Mouse (Mus musculus): ENCODE results near the gene Olfr412. TPM values are rescaled to one million over a fixed set of nuclear protein-coding genes. Genes with fewer than 3 reads are reported as not detected.

The Olfr412 gene
- total RNA-seq, 2 experiments from 2014 or later, result not detected

DNA sequence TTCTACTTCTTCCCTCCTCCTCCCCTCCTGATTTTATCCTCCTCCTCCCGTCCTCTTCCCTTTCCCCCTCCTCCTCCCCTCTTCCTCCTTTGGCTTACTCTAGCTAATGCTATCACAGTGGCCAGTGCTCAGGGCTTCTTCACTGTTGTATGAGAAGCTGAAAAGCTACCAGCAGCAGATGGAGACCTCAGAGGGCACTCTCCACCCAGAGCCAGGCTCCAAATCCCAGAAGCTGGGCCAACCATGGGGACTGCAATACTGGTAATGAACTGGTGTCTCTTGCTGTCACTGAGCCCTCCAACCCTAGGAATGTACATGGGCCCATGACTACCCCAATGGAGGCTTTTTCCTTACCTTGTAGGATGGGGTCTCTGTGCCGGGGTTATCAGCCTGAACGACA is 50.1 kb downstream of the Olfr412 start:
- no peak for ATAC-seq (replicated peaks; ENCODE audit: low FRiP score, low TSS enrichment, poor library complexity, severe bottlenecking)

DNA sequence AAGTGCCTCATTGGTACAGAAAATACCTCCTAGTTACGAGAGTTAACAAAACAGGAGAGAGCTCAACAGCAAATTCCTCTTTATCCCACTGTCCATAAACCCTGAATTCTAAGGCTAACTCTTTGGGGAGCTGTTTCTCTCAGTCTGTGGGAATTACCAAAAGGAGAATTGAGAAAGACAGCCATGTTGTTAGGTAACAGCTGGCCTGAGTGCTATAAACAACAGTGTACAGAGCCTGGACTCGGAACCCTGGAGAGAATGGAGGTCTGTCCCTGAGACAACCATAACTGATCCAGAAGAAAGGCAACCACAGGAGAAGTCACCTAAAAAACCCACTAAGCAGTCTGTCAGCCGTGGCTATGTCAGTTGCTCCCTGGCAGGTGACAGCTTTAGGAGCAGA is 50.6 kb downstream of the Olfr412 start:
- no peak for ATAC-seq (replicated peaks; ENCODE audit: low FRiP score, low TSS enrichment, poor library complexity, severe bottlenecking)

GRCm38 (mm10) chr11:74413449-74413972 is 51.6 kb downstream of the Olfr412 start:
- no peak for ATAC-seq (replicated peaks; ENCODE audit: low FRiP score, low TSS enrichment, poor library complexity, severe bottlenecking)

DNA sequence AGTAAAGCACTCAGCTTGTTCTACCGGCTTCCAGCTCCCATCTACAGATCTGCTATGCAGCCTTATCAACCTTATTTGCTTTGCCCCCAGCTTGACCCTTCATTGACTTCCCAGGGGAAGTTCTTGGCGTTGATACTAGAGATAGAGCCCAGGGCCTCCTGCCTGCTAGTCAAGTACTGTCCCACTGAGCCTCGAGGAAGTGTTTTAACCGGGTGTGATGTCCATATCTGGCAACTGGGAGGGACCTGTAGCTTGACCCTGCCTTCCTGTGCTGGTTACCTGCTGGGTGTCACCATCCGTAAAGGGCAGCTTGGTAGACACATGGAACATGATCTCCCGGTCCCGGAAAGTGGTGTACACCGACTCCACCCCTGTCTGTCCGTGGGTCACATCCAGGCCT is 52.2 kb downstream of the Olfr412 start:
- no peak for ATAC-seq (replicated peaks; ENCODE audit: low FRiP score, low TSS enrichment, poor library complexity, severe bottlenecking)

- ATAC-seq (replicated peaks; ENCODE audit: low FRiP score, low TSS enrichment, poor library complexity, severe bottlenecking), result no peak
These were observed 53.9 kb downstream of the Olfr412 start for GRCm38 (mm10) chr11:74415736-74416135.

Other genes starting within 250 kb of the Olfr412 start
- not detected in 2 replicates for gene Olfr401, start 248.4 kb upstream of the Olfr412 start, total RNA-seq (2014; fragmentation: Nextera tagmentation)
- gene Olfr401, start 248.4 kb upstream of the Olfr412 start, total RNA-seq (2017), result not detected in 2 replicates
- gene Olfr402, start 208.5 kb upstream of the Olfr412 start, total RNA-seq (2014; fragmentation: Nextera tagmentation), result not detected in 2 replicates
- gene Olfr402, start 208.5 kb upstream of the Olfr412 start, total RNA-seq (2017), result not detected in 2 replicates
- gene Olfr403, start 175.8 kb upstream of the Olfr412 start, total RNA-seq (2014; fragmentation: Nextera tagmentation), result not detected in 2 replicates
- not detected in 2 replicates for gene Olfr403, start 175.8 kb upstream of the Olfr412 start, total RNA-seq (2017)
- gene Olfr43, start 150.7 kb upstream of the Olfr412 start, total RNA-seq (2014; fragmentation: Nextera tagmentation), result not detected in 2 replicates
- not detected in 2 replicates for gene Olfr43, start 150.7 kb upstream of the Olfr412 start, total RNA-seq (2017)
- not detected in 2 replicates for gene Olfr406, start 102.3 kb upstream of the Olfr412 start, total RNA-seq (2014; fragmentation: Nextera tagmentation)
- gene Olfr406, start 102.3 kb upstream of the Olfr412 start, total RNA-seq (2017), result not detected in 2 replicates
- not detected in 2 replicates for gene Olfr59, start 78.3 kb upstream of the Olfr412 start, total RNA-seq (2014; fragmentation: Nextera tagmentation)
- not detected in 2 replicates for gene Olfr59, start 78.3 kb upstream of the Olfr412 start, total RNA-seq (2017)
- gene Olfr410, start 24.0 kb upstream of the Olfr412 start, total RNA-seq (2014; fragmentation: Nextera tagmentation), result not detected in 2 replicates
- not detected in 2 replicates for gene Olfr410, start 24.0 kb upstream of the Olfr412 start, total RNA-seq (2017)
- gene Olfr411, start 9.4 kb upstream of the Olfr412 start, total RNA-seq (2014; fragmentation: Nextera tagmentation), result not detected in 2 replicates
- not detected in 2 replicates for gene Olfr411, start 9.4 kb upstream of the Olfr412 start, total RNA-seq (2017)
- gene Rap1gap2, start 248.8 kb downstream of the Olfr412 start, total RNA-seq (2014; fragmentation: Nextera tagmentation), result 1.5 and 2.3 TPM in 2 replicates
- 1.6 and 2.6 TPM in 2 replicates for gene Rap1gap2, start 248.8 kb downstream of the Olfr412 start, total RNA-seq (2017)

Data from megakaryocyte-erythroid progenitor cell, adult 5-6 weeks (primary cell).